Mouse (Mus musculus): ENCODE results near the gene 4930572O03Rik.
"Not testable (repeated sequence)": the region's sequence is repeated elsewhere in the genome, so short reads cannot be mapped to it uniquely, and the experiment has no call there.

DNA sequence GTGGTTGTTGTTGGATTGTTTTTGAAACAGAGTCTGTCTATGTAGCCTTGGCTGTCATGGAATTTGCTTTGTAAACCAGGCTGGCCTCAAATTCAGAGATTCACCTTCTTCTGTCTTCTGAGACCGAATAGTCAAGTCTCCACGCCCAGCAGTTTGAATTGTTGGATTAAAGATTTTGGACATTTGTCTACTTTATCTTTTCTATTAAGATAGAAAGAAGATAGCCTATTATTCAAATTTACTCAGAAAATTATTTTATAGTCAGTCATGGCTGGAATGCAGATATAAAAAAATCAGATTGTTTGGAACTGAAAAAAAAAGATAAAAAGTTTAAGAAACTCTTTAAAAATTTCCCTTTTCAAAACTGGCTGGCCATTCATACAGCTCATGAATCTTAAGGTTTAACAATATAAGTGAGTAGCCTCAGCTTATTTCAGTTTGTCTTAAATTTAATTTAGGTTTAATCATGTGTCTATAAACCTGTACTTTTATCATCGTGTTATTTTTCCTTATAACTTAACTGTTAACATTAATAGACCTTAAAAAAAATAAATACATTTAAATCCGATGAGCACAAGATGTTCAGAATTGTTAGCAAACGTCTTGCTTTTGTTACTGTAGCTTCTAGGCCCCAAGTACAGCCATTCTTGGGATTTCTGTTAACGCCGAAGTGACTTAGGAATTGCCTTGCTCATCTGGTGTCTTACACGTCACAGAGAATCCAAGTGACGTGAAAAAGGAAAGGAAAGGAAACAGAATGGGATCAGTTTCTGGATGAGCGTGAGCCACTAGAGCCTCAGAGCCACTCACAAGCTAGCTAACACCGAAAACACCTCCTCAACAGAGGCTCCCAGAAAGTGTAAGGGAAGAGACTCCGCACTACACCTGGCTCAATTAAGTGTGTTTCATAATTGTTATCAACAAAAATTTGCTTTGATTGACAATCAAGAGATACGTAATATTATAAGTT lies 23.4 kb upstream of the 4930572O03Rik start:
- not testable (repeated sequence) for TF ChIP-seq CTCF (IDR thresholded peaks at IDR 0.05; ENCODE audit: low read depth, low read length); POLR2A (IDR thresholded peaks at IDR 0.05; ENCODE audit: extremely low read depth, insufficient read depth, low read length)

All from liver, adult 2 months (tissue).